Mouse (Mus musculus) liver, adult 2 months (tissue): ENCODE measurements around the gene Gfy. TPM values are rescaled to one million over a fixed set of nuclear protein-coding genes. Genes with fewer than 3 reads are reported as not detected.

Experiments used
- DNase-seq: peaks from one replicate; pipeline ENCODE4 v3.0.0-alpha.2; 2011; ENCODE audit warnings: low read depth, low spot score; ENCODE audit errors: extremely low read depth
- H3K27ac ChIP-seq: fragments of 200-500 bp; replicated peaks from 2 replicates; pipeline ENCODE4 v1.5.1; 2012; ENCODE audit warnings: low read depth, mild to moderate bottlenecking, control low read depth, inconsistent platforms, low read length; ENCODE audit not compliant: insufficient read depth
- H3K27me3 ChIP-seq: fragments of 200-500 bp; 2 replicates; pipeline ENCODE4 v1.6.1; 2012; ENCODE audit warnings: mild to moderate bottlenecking, moderate library complexity, low read length, inconsistent platforms; ENCODE audit not compliant: control insufficient read depth, insufficient read depth
- H3K36me3 ChIP-seq: fragments of 200-500 bp; 2 replicates; pipeline ENCODE4 v1.6.1; 2012; ENCODE audit warnings: low read length, inconsistent platforms; ENCODE audit not compliant: control insufficient read depth, insufficient read depth
- H3K4me1 ChIP-seq: fragments of 200-500 bp; 2 replicates; pipeline ENCODE4 v1.6.1; 2011; ENCODE audit warnings: low read length; ENCODE audit not compliant: control insufficient read depth, insufficient read depth
- H3K4me3 ChIP-seq: fragments of 200-500 bp; 2 replicates; pipeline ENCODE4 v1.5.1; 2011; ENCODE audit warnings: low read depth, mild to moderate bottlenecking, control low read depth, low read length, moderate library complexity; ENCODE audit not compliant: insufficient read depth
- H3K79me2 ChIP-seq: fragments of 200-500 bp; 2 replicates; pipeline ENCODE4 v1.6.1; 2012; ENCODE audit warnings: inconsistent platforms, mild to moderate bottlenecking, low read length, moderate library complexity; ENCODE audit not compliant: control insufficient read depth, insufficient read depth
- H3K9ac ChIP-seq: fragments of 200-500 bp; 2 replicates; pipeline ENCODE4 v1.6.1; 2012; ENCODE audit warnings: low read depth, mild to moderate bottlenecking, control low read depth, inconsistent platforms, low read length
- CTCF ChIP-seq: fragments of 200-500 bp; IDR thresholded peaks from 2 replicates; pipeline ENCODE4 v1.5.1; 2011; ENCODE audit warnings: low read depth, low read length, control low read depth
- POLR2A ChIP-seq: fragments of 200-500 bp; IDR thresholded peaks from 2 replicates; pipeline ENCODE4 v1.6.1; 2011; ENCODE audit warnings: low read length, control low read depth; ENCODE audit not compliant: insufficient read depth; ENCODE audit errors: extremely low read depth
- WGBS: fragments of 180-500 bp; shearing (Covaris S2); methylation state at CpG from one replicate; pipeline ENCODE4 v1.1.7; 2018; 5-methylcytosine and 5-hydroxymethylcytosine counted together
- polyA plus RNA-seq: library from polyadenylated mRNA; depleted of rRNA; stranded (reverse); fragments of >200 nt; gene quantifications from 2 replicates; pipeline ENCODE4 v1.2.3, GENCODE M21; 2012
- total RNA-seq: library from RNA; depleted of rRNA; stranded (reverse); fragments of >200 nt; gene quantifications from 2 replicates; pipeline ENCODE4 v1.2.3, GENCODE M21; 2014

The Gfy gene
- total and polyA plus RNA-seq, 2 experiments: not detected

- TF ChIP-seq CTCF (no peak), POLR2A (no peak)
- peaks cover 5% of the 10 kb centered on the region; the same call in 1 of the 2 replicates for H3K4me1 ChIP-seq
- WGBS: 72% methylated on average over 7 of the region's 7 CpGs
- H3K27me3 ChIP-seq: peaks cover 20% of the 10 kb centered on the region
- H3K9ac ChIP-seq: no peak overlapping the region
- H3K27ac ChIP-seq: no peak overlapping the region
- H3K4me3 ChIP-seq: no peak overlapping the region
- DNase-seq: no peak
- no peaks in the 10 kb centered on the region for H3K36me3 ChIP-seq
- no peaks in the 10 kb centered on the region for H3K79me2 ChIP-seq
Observed at GRCm38 (mm10) chr7:45183672-45184071, 4.3 kb upstream of the Gfy start.

GRCm38 (mm10) chr7:45182606-45183005 lies 3.2 kb upstream of the Gfy start:
- no peak for DNase-seq
- TF ChIP-seq POLR2A: no peak
- TF ChIP-seq CTCF: no peak
- H3K4me3 ChIP-seq: no peak overlapping the region
- H3K9ac ChIP-seq: no peak overlapping the region; the same call in 1 of the 2 replicates
- H3K36me3 ChIP-seq: no peaks in the 10 kb centered on the region
- H3K27ac ChIP-seq: no peak overlapping the region
- H3K79me2 ChIP-seq: no peaks in the 10 kb centered on the region
- peaks cover 5% of the 10 kb centered on the region; the same call in 1 of the 2 replicates for H3K4me1 ChIP-seq
- 12% methylated on average over 11 of the region's 11 CpGs for WGBS
- peaks cover 23% of the 10 kb centered on the region for H3K27me3 ChIP-seq

- no peak overlapping the region for H3K27ac ChIP-seq
- no peak for TF ChIP-seq POLR2A
- TF ChIP-seq CTCF: no peak
- H3K79me2 ChIP-seq: no peaks in the 10 kb centered on the region
- peak overlapping the region; percentile 26; the same call in 1 of the 2 replicates for H3K4me3 ChIP-seq
- H3K27me3 ChIP-seq: peaks cover 27% of the 10 kb centered on the region
- no peak overlapping the region; the same call in 1 of the 2 replicates for H3K9ac ChIP-seq
- no peaks in the 10 kb centered on the region for H3K36me3 ChIP-seq
- peak; percentile 79 for DNase-seq
- under 1% methylated on average over 34 of the region's 34 CpGs for WGBS
- H3K4me1 ChIP-seq: peaks cover 5% of the 10 kb centered on the region; the same call in 1 of the 2 replicates
Observed at GRCm38 (mm10) chr7:45182199-45182601, 2.8 kb upstream of the Gfy start.

GRCm38 (mm10) chr7:45181540-45181939 lies 2.2 kb upstream of the Gfy start:
- TF ChIP-seq CTCF (no peak), POLR2A (no peak)
- no peaks in the 10 kb centered on the region for H3K79me2 ChIP-seq
- no peak for DNase-seq
- peaks cover 5% of the 10 kb centered on the region; the same call in 1 of the 2 replicates for H3K4me1 ChIP-seq
- H3K27ac ChIP-seq: no peak overlapping the region
- H3K27me3 ChIP-seq: peaks cover 31% of the 10 kb centered on the region
- no peaks in the 10 kb centered on the region for H3K36me3 ChIP-seq
- no peak overlapping the region for H3K9ac ChIP-seq
- WGBS: 7% methylated on average over 35 of the region's 35 CpGs
- H3K4me3 ChIP-seq: no peak overlapping the region

GRCm38 (mm10) chr7:45180896-45181477 lies 1.6 kb upstream of the Gfy start, which contains the start of gene Pth2:
Gene Pth2, plus strand, starts transcription at chr7:45180995.
- Histone ChIP-seq H3K27me3 (peaks cover 37% of the 10 kb centered on the region), H3K27ac (no peak within 1 kb of the TSS), H3K4me3 (no peak within 1 kb of the TSS)

GRCm38 (mm10) chr7:45178550-45178949 lies 819 bp downstream of the Gfy start:
- Histone ChIP-seq H3K27ac (no peak overlapping the region), H3K4me3 (no peak overlapping the region), H3K4me1 (peaks cover 5% of the 10 kb centered on the region; the same call in 1 of the 2 replicates), H3K79me2 (no peaks in the 10 kb centered on the region), H3K9ac (no peak overlapping the region), H3K27me3 (peaks cover 41% of the 10 kb centered on the region), H3K36me3 (no peaks in the 10 kb centered on the region)
- TF ChIP-seq CTCF (no peak), POLR2A (no peak)
- DNase-seq: no peak
- WGBS: 27% methylated on average over 7 of the region's 7 CpGs

More at GRCm38 (mm10) chr7:45180896-45181477, 1.6 kb upstream of the Gfy start, which contains the start of gene Pth2:
- WGBS: 34% methylated on average over 20 of the region's 20 CpGs
- H3K9ac ChIP-seq: no peak within 1 kb of the TSS
- H3K36me3 ChIP-seq: no peaks in the 10 kb centered on the region
- no peaks in the 10 kb centered on the region for H3K79me2 ChIP-seq
- peaks cover 5% of the 10 kb centered on the region; the same call in 1 of the 2 replicates for H3K4me1 ChIP-seq
- no peak for DNase-seq
- TF ChIP-seq CTCF (no peak), POLR2A (no peak)
